Mouse (Mus musculus) monocyte, adult 2 months (primary cell): ENCODE results near the gene Rnf169.

ENCODE experiments used
- DNase-seq, 2 experiments: peaks; one replicate each; pipeline ENCODE4 v3.0.0; 2022; ENCODE audit warnings: low spot score in 2 of 2, low read depth in 1 of 2

The Rnf169 gene

DNA sequence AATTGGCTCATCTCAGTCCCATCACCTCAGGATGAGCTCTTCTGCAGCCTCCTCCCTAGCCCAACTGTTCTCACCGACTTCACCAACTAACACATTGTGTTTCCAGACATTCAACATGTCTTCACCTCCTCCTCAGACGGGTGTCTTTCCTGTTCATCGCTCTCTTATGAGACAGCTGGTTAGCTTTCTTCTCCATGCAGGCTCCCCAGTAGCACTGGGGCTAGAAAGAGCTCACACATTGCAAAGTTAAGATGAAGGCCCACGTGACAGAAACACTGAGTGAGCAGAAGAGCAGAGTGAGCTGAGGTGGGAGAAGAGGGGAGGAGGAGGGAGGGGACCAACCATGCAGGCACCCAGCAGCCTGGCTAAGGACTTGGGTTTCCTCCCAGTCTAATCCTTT, 78.0 kb downstream of the Rnf169 start:
- no peak for DNase-seq

DNA sequence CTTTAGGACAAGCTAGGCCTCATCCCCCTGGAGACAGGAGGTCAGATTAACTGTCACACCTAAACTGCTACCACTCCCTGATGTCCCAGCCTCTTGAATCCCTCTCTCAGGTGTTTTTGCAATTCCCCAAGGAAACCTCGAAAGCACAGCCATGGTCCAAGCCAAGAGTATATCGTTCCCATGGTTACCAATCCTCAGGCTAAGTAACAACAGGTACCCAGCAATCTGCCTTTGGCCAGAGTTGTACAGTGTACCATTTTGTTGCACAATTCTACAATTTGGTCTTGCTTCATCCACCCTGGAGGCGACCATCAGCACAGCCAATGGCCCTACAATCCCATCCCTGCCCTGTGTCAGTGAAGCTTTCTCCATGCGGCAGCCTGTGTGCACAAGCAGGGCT, 83.3 kb downstream of the Rnf169 start:
- no peak for DNase-seq

DNA sequence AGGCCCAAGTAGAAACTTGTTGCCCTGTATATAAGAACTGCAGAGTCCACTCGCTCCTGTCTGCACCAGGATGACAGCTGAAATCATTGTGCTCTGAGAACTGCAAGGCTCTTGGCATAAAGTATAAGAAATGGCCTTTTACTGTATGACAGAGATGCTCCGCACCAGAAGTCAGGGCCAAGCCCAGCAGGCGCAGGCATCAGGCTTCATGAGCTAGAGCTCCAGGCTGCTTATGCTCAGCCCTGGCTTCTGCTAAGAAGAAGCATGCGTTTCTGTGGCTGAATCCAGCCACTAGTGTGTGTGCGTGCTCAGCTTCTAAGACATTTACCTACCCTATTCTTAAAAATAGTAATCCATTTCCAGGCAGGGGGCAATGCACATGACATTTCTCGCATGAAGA, 85.8 kb downstream of the Rnf169 start:
- DNase-seq = no peak

DNA sequence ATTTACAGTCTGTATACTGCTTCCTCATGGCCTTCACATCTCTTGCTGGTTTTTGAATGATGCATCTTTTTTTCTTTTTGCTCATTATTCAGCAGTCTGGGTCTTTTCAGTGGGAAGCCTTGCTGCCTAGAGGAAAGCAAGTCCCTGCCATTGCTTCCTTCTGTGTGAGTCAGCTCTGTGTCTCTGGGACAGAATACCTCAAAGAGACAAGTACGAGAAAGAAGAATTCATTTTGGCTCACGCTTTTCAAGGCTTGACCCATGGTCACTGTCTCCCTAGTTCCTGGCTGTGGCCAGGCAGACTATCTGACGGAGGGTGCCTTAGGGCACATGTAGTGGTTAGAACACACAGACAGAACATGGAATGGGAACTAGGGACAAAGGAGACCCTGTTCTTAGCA, 86.3 kb downstream of the Rnf169 start:
- no peak for DNase-seq

DNA sequence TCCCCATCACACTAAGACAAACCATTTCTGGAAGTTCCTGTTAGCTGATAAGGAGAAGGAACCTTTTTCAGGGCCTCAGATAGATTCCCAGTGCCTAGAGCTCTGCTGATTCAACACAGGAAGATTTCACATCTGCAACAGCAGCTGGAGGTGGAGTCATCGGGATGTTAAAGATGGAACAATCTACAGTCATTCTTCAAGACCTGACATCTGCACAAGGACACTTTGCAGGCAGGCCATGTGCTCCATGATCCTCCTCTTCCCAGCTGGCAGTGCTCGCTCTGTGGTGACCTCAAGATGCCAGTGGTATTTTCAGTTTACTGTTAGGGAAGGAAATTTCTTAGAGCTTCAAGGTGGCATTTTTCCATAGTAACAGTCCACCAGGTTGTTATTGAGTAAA, 87.9 kb downstream of the Rnf169 start:
- no peak for DNase-seq

DNA sequence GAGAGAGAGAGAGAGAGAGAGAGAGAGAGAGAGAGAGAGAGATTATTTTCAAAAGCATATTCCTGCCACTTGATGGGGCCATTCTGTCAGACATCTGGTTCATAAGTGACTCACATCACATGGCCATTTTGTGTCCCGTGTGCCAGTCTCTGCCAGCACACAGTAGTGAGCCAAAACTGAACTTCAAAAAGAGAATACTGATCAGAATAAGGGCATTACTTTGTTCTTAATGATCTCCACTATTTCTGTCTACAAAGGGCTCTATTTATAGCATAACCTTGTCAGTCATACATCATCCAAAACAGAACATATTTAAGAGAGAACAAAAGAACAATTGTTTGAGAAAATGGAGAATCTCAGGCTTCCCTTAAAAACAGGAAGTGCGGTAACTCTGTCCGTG, 88.8 kb downstream of the Rnf169 start:
- DNase-seq = no peak

DNA sequence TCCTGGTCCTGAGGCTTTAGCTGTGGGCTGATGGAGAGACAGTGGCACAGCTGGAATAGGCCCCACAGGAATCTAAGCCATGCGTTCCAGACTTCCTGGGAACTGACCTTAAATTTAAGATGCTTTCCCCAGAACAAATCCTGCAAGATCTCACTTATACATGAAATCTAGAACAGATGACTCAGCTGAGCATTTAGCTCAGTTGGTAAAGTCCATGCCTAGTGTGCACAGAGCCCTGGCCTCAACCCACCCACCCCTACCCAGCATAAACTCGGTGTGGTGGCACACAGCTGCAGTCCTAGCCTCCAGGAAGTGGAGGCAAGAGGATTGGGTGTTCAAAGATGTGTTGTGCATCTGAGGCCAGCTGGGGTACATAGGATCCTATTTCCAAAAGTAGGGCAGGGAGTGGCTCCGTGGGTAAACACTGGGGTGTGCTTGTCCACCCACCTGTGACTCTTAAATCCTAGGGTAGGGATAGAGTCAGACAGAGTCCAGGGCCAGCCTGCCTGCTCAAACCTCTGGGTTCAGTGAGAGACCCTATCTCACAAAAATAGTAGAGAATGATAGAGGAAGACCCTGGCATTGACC, 90.0 kb downstream of the Rnf169 start:
- no peak for DNase-seq

DNA sequence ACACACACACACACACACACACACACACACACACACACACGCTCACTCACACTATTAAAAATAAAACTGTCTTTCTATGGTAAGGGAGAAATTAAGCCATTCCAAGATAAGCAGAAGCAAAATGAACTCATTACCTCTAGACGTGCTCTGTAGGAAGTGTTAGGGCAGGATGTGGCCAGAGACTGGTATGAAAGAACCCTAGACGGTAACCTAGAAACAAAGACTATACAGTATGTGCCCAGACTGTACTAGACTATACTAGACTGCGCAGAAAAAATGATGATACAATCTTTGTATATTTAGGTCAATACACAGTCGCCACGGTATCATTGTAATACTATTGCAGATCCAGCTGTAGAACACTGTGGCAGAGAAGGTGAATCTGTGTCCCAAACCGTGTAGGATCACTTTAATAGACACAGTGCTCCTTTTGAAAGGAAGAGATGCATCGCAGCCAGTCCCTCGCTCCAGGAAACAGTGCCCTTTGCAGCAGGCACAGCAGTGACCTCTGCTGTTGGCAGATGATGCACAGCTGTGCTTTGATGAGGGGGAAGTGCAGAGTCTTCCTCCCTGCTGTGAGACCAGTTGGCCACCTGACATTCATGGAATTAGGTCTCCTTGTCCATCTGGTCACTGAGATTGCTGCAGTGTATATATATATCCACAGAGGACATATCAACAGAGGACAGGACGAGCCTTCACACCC, 90.9 kb downstream of the Rnf169 start:
- DNase-seq = no peak

DNA sequence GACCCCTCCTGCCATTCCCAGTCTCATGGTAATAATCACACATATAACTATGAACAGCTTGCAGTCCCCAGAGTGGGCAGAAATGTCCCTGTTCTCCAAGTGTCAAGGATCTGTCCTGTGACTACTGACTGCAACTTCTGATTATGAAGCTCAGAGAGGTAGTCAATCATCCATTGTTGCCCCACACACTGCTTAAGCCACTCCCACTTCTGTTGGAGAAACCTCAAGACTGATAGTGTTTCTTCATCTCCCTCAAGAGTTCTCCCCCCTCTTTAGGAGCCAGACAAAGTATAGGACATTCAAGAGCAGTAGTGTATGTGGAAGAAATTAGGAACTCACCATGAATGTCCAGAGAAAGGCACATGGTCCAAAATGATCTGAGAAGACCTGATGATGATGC, 92.5 kb downstream of the Rnf169 start:
- no peak for DNase-seq

DNA sequence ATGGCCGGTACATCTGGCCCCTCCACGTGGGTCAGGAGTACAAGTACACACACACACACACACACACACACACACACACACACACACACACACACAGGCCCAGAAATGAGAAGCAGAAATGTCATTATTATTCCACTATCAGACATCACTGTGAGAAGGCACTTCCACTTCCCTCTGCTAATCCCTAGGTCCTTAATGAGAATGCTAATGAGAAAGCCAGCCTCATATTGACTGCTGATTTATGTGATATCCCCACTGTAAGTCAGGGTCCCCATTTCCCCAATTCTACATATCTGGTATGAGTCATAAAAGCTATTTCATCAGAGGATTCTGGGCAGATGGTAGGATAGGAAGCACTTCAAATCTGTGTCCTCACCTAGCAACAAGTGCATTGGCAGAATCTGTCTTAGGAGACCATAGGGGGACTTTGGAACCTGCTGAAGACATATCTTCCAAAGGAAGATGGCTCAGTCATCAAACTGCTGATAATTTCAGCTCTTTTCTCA, 93.0 kb downstream of the Rnf169 start:
- peak in 1 of 2 experiments; percentile 28 for DNase-seq

DNA sequence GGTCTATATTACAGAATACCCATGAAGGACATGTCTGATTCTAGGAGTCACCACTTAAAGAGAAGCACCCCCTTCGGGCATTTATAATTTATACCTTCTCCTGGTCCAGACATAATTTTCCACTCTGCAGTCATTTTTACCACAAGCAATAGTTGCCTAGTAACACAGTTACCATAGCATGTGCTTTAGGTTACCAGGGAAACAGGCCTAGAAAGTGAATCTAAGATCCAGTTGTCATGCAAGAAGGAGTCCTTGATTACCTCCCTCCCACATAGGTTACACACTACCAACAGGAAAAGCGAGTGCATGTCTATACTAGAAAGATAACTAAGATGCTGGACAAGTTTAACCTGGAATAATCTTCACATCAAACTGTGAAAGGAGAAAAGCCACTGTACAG, 102.0 kb downstream of the Rnf169 start:
- no peak for DNase-seq

DNA sequence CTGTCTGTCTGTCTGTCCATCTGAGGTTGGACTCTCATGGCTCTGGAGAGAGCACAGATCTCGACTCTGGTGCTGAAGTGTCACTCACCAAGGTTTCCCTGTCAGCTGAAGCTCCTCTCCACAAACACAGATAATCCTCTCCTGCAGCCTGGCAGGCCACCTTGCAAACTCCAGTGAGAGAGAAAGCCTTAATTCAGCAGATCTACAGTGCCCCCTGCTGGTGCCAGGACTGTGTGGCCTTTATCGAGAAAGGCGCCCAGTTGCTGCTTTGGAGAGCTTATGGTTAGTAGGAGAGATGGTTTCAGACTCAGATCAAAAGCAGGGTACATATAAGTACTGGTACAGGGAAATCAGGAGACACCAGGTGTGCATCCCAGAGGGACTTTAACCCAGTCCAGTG, 103.9 kb downstream of the Rnf169 start:
- peak in 1 of 2 experiments; percentile 53 for DNase-seq

DNA sequence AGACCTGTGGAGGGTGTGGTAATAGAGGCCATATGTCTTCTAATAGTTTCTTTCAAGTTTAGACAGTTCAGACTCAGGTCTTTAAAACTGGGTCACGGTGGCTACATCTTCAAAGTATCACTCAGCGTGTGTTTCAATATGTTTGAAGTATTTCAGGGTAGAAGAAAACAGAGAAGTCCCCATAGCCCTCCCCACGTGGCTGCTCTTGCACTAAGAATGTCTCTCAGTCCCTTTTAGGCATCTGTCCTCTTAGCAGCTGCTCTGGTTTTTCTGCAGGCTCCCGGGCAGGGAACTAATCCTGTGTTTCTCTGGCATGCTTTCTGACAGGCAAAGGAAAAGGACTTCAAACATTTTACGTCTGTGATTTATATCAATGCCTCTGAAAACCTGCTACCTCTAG, 104.4 kb downstream of the Rnf169 start:
- DNase-seq = no peak

DNA sequence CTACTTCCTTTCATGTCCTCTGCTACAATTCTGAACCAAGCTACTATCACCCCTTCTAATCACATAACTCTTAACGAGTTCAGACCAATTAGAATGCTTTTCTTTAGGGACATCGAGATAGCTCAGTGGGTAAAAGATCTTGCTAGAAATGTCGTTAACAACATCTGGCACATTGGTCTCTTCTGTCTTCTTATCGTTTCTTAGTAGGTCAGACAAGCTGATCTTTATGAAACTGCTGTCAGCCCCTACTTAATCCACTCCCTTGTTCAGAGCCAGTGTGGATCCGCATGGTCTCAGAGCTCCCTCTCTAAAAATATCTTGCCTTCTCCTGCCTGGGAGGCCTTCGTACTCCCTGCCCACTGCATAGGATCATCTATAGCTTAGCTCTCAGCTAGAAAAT, 106.3 kb downstream of the Rnf169 start:
- DNase-seq = no peak
